Mouse (Mus musculus) stomach, embryonic 16.5 days (tissue): Measurements from ENCODE around the gene Rhbdf1. TPM values are rescaled to one million over a fixed set of nuclear protein-coding genes. Genes with fewer than 3 reads are reported as not detected.

Source experiments
- ATAC-seq: fragments of 200-750 bp; cut with Nextera tagmentation; 2 replicates; pipeline ENCODE4 v1.8.0; 2017; ENCODE audit warnings: moderate number of reproducible peaks, moderate TSS enrichment; ENCODE audit not compliant: insufficient read depth, low FRiP score
- H3K27ac ChIP-seq: fragments of 300-500 bp; sonication (generic); 2 replicates; pipeline ENCODE4 v1.5.1; 2014; ENCODE audit warnings: low read length
- H3K27me3 ChIP-seq: fragments of 300-500 bp; sonication (generic); 2 replicates; pipeline ENCODE4 v1.6.1; 2014; ENCODE audit warnings: low read length, control low read depth, mixed read lengths; ENCODE audit not compliant: control insufficient read depth, insufficient read depth
- H3K36me3 ChIP-seq: fragments of 300-500 bp; sonication (generic); 2 replicates; pipeline ENCODE4 v1.6.1; 2014; ENCODE audit warnings: low read length; ENCODE audit not compliant: control insufficient read depth, insufficient read depth
- H3K4me1 ChIP-seq: fragments of 300-500 bp; sonication (generic); 2 replicates; pipeline ENCODE4 v1.6.1; 2014; ENCODE audit warnings: low read length, control low read depth, mixed read lengths; ENCODE audit not compliant: control insufficient read depth, insufficient read depth
- H3K4me2 ChIP-seq: fragments of 300-500 bp; sonication (generic); 2 replicates; pipeline ENCODE4 v1.6.1; 2014; ENCODE audit warnings: low read depth, low read length, mixed read lengths
- H3K4me3 ChIP-seq: fragments of 300-500 bp; sonication (generic); replicated peaks from 2 replicates; pipeline ENCODE4 v1.5.1; 2014; ENCODE audit warnings: mild to moderate bottlenecking, low read length
- H3K9ac ChIP-seq: fragments of 300-500 bp; sonication (generic); 2 replicates; pipeline ENCODE4 v1.6.1; 2014; ENCODE audit warnings: low read length
- H3K9me3 ChIP-seq: fragments of 300-500 bp; sonication (generic); replicated peaks from 2 replicates; pipeline ENCODE4 v1.6.1; 2016; ENCODE audit warnings: low read length, control low read depth; ENCODE audit not compliant: control insufficient read depth
- WGBS: fragments of 180-500 bp; shearing (Covaris S2); extraction: QIAGEN DNeasy Blood & Tissue Kit; methylation state at CpG from one replicate; pipeline ENCODE4 v1.1.7; 2014; 5-methylcytosine and 5-hydroxymethylcytosine counted together
- polyA plus RNA-seq: library from polyadenylated mRNA; unstranded; fragments of >200 nt; fragmentation: Nextera tagmentation; extraction: Ambion mirVana; gene quantifications from 2 replicates; pipeline ENCODE4 v1.2.1, GENCODE M21; 2015

The Rhbdf1 gene
- polyA plus RNA-seq, 1 experiment from 2014 or later: 57.4 TPM

- Histone ChIP-seq H3K27ac (no peak within 1 kb of the TSS), H3K9ac (no peak within 1 kb of the TSS; the same call in 1 of the 2 replicates), H3K4me3 (no peak within 1 kb of the TSS), H3K9me3 (no peaks in the 10 kb centered on the region), H3K27me3 (no peaks in the 10 kb centered on the region), H3K36me3 (no peaks in the 10 kb centered on the region), H3K4me1 (0 out of 2 replicates have a peak, but pooled peaks cover 3% of the 10 kb centered on the region), H3K4me2 (no peak within 1 kb of the TSS)
- WGBS: 58% methylated on average over 10 of the region's 10 CpGs
- no peak for ATAC-seq
Measured at GRCm38 (mm10) chr11:32200075-32200601, 22.0 kb downstream of the Rhbdf1 start, which contains the start of gene Il9r. Il9r (minus strand) TSS chr11:32200279.

DNA sequence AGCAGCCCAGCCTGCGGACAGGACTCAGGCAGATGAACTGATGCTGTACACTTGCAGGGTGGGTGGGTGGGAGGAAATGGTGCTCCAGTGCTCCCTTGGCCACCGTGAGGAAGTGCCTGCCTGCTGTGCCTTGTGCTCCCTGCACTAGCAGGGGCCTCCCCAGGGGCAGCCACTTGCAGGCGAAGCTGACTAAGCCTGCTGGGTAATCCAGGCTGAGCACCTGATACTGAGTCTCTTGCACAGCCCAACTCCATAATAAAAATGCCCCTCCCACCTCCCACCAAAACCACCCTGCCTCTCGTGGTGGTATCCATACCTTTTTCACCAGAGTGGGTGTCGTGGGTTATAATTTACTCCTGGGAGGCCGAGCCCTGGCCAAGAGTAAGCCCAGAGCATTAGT lies 22.9 kb downstream of the Rhbdf1 start:
- Histone ChIP-seq H3K4me3 (no peak overlapping the region), H3K9ac (no peak overlapping the region; the same call in 1 of the 2 replicates), H3K4me2 (no peak overlapping the region), H3K27me3 (no peaks in the 10 kb centered on the region), H3K9me3 (no peaks in the 10 kb centered on the region), H3K36me3 (no peaks in the 10 kb centered on the region), H3K4me1 (no peaks in the 10 kb centered on the region), H3K27ac (no peak overlapping the region)
- no peak for ATAC-seq
- 44% methylated on average over 6 of the region's 6 CpGs for WGBS

GRCm38 (mm10) chr11:32198256-32198955 lies 23.7 kb downstream of the Rhbdf1 start:
- H3K4me2 ChIP-seq: no peak overlapping the region
- WGBS: 64% methylated on average over 14 of the region's 14 CpGs
- H3K4me3 ChIP-seq: no peak overlapping the region
- H3K36me3 ChIP-seq: no peaks in the 10 kb centered on the region
- no peaks in the 10 kb centered on the region for H3K9me3 ChIP-seq
- no peak overlapping the region for H3K27ac ChIP-seq
- no peaks in the 10 kb centered on the region for H3K4me1 ChIP-seq
- no peaks in the 10 kb centered on the region for H3K27me3 ChIP-seq
- no peak for ATAC-seq
- no peak overlapping the region for H3K9ac ChIP-seq

DNA sequence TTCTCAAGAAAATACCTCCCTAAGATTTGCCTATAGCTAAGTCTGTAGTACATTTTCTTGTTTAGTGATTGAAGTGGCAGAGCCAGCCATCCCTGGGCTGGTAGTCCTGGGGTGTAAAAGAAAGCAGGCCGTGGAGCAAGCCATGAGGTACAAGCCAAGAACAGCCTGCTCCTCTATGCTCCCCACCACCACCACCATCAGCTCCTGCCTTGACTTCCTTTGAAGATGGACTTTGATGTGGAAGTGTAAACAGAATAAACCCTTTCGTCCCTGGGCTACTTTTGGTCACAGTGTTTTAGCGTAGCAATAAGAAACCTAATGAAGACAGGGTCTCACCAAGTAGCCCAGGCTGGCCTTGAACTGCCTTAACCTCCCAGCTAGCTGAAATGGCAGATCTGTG lies 24.3 kb downstream of the Rhbdf1 start:
- Histone ChIP-seq H3K36me3 (no peaks in the 10 kb centered on the region), H3K27ac (no peak overlapping the region), H3K9me3 (no peaks in the 10 kb centered on the region), H3K4me1 (no peaks in the 10 kb centered on the region), H3K9ac (no peak overlapping the region), H3K4me3 (no peak overlapping the region), H3K4me2 (no peak overlapping the region), H3K27me3 (no peaks in the 10 kb centered on the region)
- 43% methylated on average over 3 of the region's 3 CpGs for WGBS
- ATAC-seq: no peak

DNA sequence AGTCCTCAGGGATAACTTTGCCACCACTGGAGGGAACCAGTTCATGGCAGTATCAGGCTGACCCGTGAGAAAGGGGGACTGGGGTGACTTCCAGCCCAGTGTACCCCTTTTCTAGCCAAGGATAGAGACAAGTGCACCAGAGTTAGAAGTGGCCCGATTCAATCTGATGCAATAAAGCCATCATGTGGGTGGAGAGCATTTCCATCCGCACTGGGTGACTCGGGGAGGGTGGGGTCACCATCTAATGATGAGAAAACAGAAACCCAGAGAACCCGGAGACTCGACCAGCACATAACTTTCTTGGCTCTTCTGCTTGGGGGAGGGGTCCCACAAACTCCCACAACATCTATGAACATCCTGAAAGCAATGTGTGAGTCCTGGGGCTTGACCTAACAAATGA lies 25.4 kb downstream of the Rhbdf1 start:
- 63% methylated on average over 6 of the region's 6 CpGs for WGBS
- Histone ChIP-seq H3K27ac (no peak overlapping the region), H3K4me2 (no peak overlapping the region), H3K4me1 (no peaks in the 10 kb centered on the region), H3K9me3 (no peaks in the 10 kb centered on the region), H3K4me3 (no peak overlapping the region), H3K9ac (no peak overlapping the region), H3K27me3 (no peaks in the 10 kb centered on the region), H3K36me3 (no peaks in the 10 kb centered on the region)
- no peak for ATAC-seq

DNA sequence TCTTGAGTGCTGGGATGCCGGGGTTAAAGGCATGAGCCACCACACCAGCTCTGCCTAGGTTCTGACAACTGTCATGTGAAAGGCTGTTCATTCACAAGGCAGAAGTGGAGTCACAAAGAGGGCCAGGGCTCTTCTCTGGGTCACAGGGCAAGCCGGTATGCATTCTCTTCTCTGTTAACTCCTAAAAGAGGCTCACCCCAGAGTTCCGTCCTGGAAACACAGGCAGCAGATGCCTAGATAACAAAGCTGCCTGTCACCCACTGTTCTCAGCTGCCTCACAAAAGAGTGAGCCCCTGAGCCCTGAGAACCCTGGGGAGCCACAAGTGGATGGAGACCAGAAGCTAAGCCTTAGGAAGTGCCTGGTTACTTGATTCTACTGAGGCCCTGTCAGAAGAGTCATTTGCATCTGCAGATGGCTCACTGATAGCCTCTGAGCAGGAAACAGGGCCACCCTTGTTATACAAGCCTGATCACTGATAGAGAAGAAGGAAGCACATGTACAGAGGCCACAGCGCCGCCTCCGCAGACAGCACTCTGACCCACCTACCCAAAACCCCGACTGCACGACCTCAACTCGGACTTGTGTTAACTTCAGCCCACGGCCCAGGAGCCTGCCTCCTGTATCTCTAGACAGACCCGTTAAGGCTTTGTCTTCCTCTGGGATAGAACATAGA lies 26.1 kb downstream of the Rhbdf1 start:
- Histone ChIP-seq H3K4me3 (no peak overlapping the region), H3K27ac (no peak overlapping the region), H3K27me3 (no peaks in the 10 kb centered on the region), H3K36me3 (no peaks in the 10 kb centered on the region), H3K9ac (no peak overlapping the region), H3K9me3 (no peaks in the 10 kb centered on the region), H3K4me2 (no peak overlapping the region), H3K4me1 (no peaks in the 10 kb centered on the region)
- 32% methylated on average over 11 of the region's 11 CpGs for WGBS
- no peak for ATAC-seq

- Histone ChIP-seq H3K4me1 (no peaks in the 10 kb centered on the region), H3K9ac (no peak overlapping the region), H3K27ac (no peak overlapping the region), H3K9me3 (no peaks in the 10 kb centered on the region), H3K4me2 (no peak overlapping the region), H3K4me3 (no peak overlapping the region), H3K27me3 (no peaks in the 10 kb centered on the region), H3K36me3 (no peaks in the 10 kb centered on the region)
- 75% methylated on average over 5 of the region's 5 CpGs for WGBS
- no peak for ATAC-seq
Measured at GRCm38 (mm10) chr11:32194626-32195025, 27.5 kb downstream of the Rhbdf1 start.

- no peak for ATAC-seq
- Histone ChIP-seq H3K36me3 (no peaks in the 10 kb centered on the region), H3K4me3 (no peak overlapping the region), H3K27ac (no peak overlapping the region), H3K27me3 (no peaks in the 10 kb centered on the region), H3K4me2 (no peak overlapping the region), H3K4me1 (no peaks in the 10 kb centered on the region), H3K9me3 (no peaks in the 10 kb centered on the region), H3K9ac (no peak overlapping the region)
- WGBS: 75% methylated on average over 10 of the region's 10 CpGs
Measured at GRCm38 (mm10) chr11:32194086-32194485, 28.0 kb downstream of the Rhbdf1 start.

DNA sequence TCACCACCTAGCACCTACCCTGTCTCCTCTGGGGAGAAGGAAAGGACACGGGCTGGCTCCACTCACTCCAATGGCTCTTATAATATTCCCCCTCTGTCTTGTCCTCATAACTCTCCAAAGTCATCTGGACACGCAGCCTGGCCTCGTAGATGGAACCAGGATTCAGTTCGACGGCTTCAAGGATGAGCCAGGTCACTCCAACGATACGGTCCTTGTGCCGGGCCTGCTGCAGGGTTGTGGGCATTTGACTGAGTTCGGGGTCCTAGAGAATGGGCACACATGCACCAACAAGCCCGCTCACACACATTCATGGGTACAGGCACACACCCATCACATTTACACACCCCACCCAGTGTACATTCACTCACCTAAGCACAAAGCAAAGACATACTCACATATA lies 28.9 kb downstream of the Rhbdf1 start:
- Histone ChIP-seq H3K4me3 (no peak overlapping the region), H3K9me3 (no peaks in the 10 kb centered on the region), H3K4me2 (no peak overlapping the region), H3K27me3 (no peaks in the 10 kb centered on the region), H3K27ac (no peak overlapping the region), H3K36me3 (no peaks in the 10 kb centered on the region), H3K9ac (no peak overlapping the region), H3K4me1 (no peaks in the 10 kb centered on the region)
- WGBS: 81% methylated on average over 10 of the region's 10 CpGs
- ATAC-seq: no peak
